Mouse (Mus musculus): ENCODE measurements at regions not wholly inside any gene's neighbourhood (a gene's known extent, or its start where the extent isn't known, plus 50 kb on each side); places are given as distances from the start of the nearest gene placed in this dataset.
"Not testable (repeated sequence)": the region's sequence is repeated elsewhere in the genome, so short reads cannot be mapped to it uniquely, and the experiment has no call there.

DNA sequence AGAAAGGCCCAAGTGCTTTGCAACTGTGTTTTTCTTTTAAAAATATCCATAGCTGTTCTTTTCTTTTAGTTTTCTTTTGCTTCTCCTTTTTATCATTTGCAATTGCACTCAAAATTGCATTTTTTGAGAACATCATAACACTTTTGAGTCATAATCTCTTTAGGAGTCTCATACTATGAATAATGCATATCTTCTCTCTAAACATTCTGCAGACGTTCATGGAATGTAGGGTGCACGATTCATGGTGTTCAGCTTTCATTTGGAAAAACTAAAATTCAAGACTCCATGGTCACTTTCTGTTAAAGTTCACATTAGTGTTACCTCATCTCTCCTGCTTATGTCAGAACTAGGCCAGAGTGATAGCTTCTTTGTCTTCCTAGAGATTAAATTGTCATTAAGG is 200.8 kb upstream of the Stxbp5 start:
- Histone ChIP-seq H3K4me3 (ENCODE audit: insufficient read depth, poor library complexity, severe bottlenecking) (no peak overlapping the region), H3K27me3 (ENCODE audit: control insufficient read depth, insufficient read depth, insufficient read length) (no peaks in the 10 kb centered on the region), H3K36me3 (ENCODE audit: control insufficient read depth, insufficient read depth) (no peaks in the 10 kb centered on the region), H3ac (ENCODE audit: control insufficient read depth, insufficient read length, low read depth) (no peak overlapping the region), H3K79me3 (ENCODE audit: low read depth) (no peaks in the 10 kb centered on the region), H3K79me2 (ENCODE audit: control insufficient read depth, insufficient read depth) (no peaks in the 10 kb centered on the region)
- TF ChIP-seq CTCF (IDR thresholded peaks at IDR 0.05; ENCODE audit: control insufficient read depth, insufficient read depth, insufficient read length) (no peak), MYOD1 (IDR thresholded peaks at IDR 0.05; ENCODE audit: control insufficient read depth, insufficient read length, low read depth) (no peak), MAX (IDR thresholded peaks at IDR 0.05) (no peak), FOSL1 (IDR thresholded peaks at IDR 0.05; ENCODE audit: insufficient read depth, low read length, poor library complexity, severe bottlenecking) (no peak), MYOG (IDR thresholded peaks at IDR 0.05; ENCODE audit: control insufficient read depth, extremely low read depth, insufficient read length) (no peak), USF1 (IDR thresholded peaks at IDR 0.05; ENCODE audit: low read depth) (no peak), CEBPB (IDR thresholded peaks at IDR 0.05; ENCODE audit: low read depth) (no peak)

DNA sequence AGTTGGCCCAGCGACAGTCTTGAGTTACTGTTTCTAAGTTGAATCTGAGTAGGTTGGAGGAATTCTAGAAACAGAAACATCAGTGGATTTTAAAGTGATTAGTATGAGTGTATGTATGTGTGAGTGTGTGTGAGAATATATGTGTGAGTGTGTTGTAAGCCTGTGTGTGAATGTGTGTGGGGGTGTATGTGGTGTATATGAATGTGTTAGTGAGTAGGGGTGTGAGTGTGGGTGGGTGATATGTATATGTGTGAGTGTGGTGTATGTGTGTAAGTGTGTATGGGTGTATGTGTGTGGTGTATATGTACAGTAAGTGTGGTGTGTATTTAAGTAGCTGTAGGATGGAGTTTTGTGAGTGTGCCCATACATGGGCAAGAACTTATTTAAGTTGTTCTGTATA is 197.6 kb upstream of the Stxbp5 start:
- Histone ChIP-seq H3K4me3 (ENCODE audit: insufficient read depth, poor library complexity, severe bottlenecking) (no peak overlapping the region), H3ac (ENCODE audit: control insufficient read depth, insufficient read length, low read depth) (no peak overlapping the region), H3K36me3 (ENCODE audit: control insufficient read depth, insufficient read depth) (no peaks in the 10 kb centered on the region), H3K79me3 (ENCODE audit: low read depth) (no peaks in the 10 kb centered on the region), H3K79me2 (ENCODE audit: control insufficient read depth, insufficient read depth) (no peaks in the 10 kb centered on the region), H3K27me3 (ENCODE audit: control insufficient read depth, insufficient read depth, insufficient read length) (no peaks in the 10 kb centered on the region)
- TF ChIP-seq CTCF (IDR thresholded peaks at IDR 0.05; ENCODE audit: control insufficient read depth, insufficient read depth, insufficient read length) (no peak), MYOD1 (IDR thresholded peaks at IDR 0.05; ENCODE audit: control insufficient read depth, insufficient read length, low read depth) (no peak), MYOG (IDR thresholded peaks at IDR 0.05; ENCODE audit: control insufficient read depth, extremely low read depth, insufficient read length) (no peak), MAX (IDR thresholded peaks at IDR 0.05) (no peak)

- no peaks in the 10 kb centered on the region for H3K79me2 ChIP-seq (ENCODE audit: control insufficient read depth, insufficient read depth)
- no peaks in the 10 kb centered on the region for H3K79me3 ChIP-seq (ENCODE audit: low read depth)
Measured at GRCm38 (mm10) chr10:10094113-10094512, 193.2 kb upstream of the Stxbp5 start.

DNA sequence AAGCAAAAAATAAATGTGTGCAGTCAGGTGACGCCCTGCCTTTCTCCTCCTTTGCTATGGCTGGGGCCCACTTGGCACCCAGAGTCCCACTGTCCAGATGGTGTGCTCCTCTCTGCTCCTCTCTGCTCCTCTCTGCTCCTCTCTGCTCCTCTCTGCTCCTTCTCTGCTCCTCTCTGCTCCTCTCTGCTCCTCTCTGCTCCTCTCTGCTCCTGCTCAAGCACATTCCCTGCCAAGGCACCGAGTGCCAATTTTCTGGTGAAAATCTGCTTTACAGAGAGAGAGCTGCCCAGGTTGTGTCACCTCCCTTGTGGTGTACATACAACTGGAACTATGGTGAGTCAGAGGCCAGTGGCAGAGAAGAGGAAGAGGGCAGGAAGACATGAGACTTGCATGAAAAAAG is 192.8 kb upstream of the Stxbp5 start:
- no peak overlapping the region for H3ac ChIP-seq (ENCODE audit: control insufficient read depth, insufficient read length, low read depth)
- H3K4me3 ChIP-seq (ENCODE audit: insufficient read depth, poor library complexity, severe bottlenecking) = no peak overlapping the region
- TF ChIP-seq MAX (IDR thresholded peaks at IDR 0.05) (no peak), CTCF (IDR thresholded peaks at IDR 0.05; ENCODE audit: control insufficient read depth, insufficient read depth, insufficient read length) (no peak), FOSL1 (IDR thresholded peaks at IDR 0.05; ENCODE audit: insufficient read depth, low read length, poor library complexity, severe bottlenecking) (no peak), MYOG (IDR thresholded peaks at IDR 0.05; ENCODE audit: control insufficient read depth, extremely low read depth, insufficient read length) (no peak), USF1 (IDR thresholded peaks at IDR 0.05; ENCODE audit: low read depth) (no peak), MYOD1 (IDR thresholded peaks at IDR 0.05; ENCODE audit: control insufficient read depth, insufficient read length, low read depth) (no peak), CEBPB (IDR thresholded peaks at IDR 0.05; ENCODE audit: low read depth) (no peak)

More at GRCm38 (mm10) chr10:10094113-10094512, 193.2 kb upstream of the Stxbp5 start:
- no peak overlapping the region for H3K4me3 ChIP-seq (ENCODE audit: insufficient read depth, poor library complexity, severe bottlenecking)
- H3ac ChIP-seq (ENCODE audit: control insufficient read depth, insufficient read length, low read depth) = no peak overlapping the region
- H3K27me3 ChIP-seq (ENCODE audit: control insufficient read depth, insufficient read depth, insufficient read length) = no peaks in the 10 kb centered on the region
- no peaks in the 10 kb centered on the region for H3K36me3 ChIP-seq (ENCODE audit: control insufficient read depth, insufficient read depth)
- TF ChIP-seq CEBPB (IDR thresholded peaks at IDR 0.05; ENCODE audit: low read depth) = no peak
- TF ChIP-seq MAX (IDR thresholded peaks at IDR 0.05) = no peak
- TF ChIP-seq USF1 (IDR thresholded peaks at IDR 0.05; ENCODE audit: low read depth) = no peak
- no peak for TF ChIP-seq MYOD1 (IDR thresholded peaks at IDR 0.05; ENCODE audit: control insufficient read depth, insufficient read length, low read depth)
- no peak for TF ChIP-seq CTCF (IDR thresholded peaks at IDR 0.05; ENCODE audit: control insufficient read depth, insufficient read depth, insufficient read length)
- TF ChIP-seq MYOG (IDR thresholded peaks at IDR 0.05; ENCODE audit: control insufficient read depth, extremely low read depth, insufficient read length) = no peak
- TF ChIP-seq FOSL1 (IDR thresholded peaks at IDR 0.05; ENCODE audit: insufficient read depth, low read length, poor library complexity, severe bottlenecking) = no peak

DNA sequence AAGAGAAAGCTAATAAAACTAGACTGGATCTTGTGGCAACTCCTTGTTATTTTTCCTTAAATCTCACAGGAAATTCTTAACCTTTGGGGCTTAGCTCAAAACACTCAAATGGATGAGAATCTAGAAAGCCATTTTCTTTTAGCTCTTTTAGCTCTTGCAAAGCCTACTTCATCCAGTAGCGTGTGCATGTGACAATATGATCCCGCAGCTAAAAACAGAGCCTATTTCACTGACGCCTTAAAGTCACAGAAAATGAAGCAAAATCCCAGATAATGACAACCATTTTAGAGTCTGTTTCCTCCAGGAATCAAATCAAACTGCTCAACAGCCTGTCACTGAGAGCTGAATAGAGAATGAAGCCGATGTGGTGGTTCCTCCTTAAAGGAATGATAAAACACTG is 185.1 kb upstream of the Stxbp5 start:
- no peak overlapping the region for H3K4me3 ChIP-seq (ENCODE audit: insufficient read depth, poor library complexity, severe bottlenecking)
- no peaks in the 10 kb centered on the region for H3K79me3 ChIP-seq (ENCODE audit: low read depth)
- H3ac ChIP-seq (ENCODE audit: control insufficient read depth, insufficient read length, low read depth) = no peak overlapping the region
- no peaks in the 10 kb centered on the region for H3K27me3 ChIP-seq (ENCODE audit: control insufficient read depth, insufficient read depth, insufficient read length)
- H3K79me2 ChIP-seq (ENCODE audit: control insufficient read depth, insufficient read depth) = no peaks in the 10 kb centered on the region
- TF ChIP-seq MYOG (IDR thresholded peaks at IDR 0.05; ENCODE audit: control insufficient read depth, extremely low read depth, insufficient read length) (no peak), CEBPB (IDR thresholded peaks at IDR 0.05; ENCODE audit: low read depth) (no peak), USF1 (IDR thresholded peaks at IDR 0.05; ENCODE audit: low read depth) (no peak), MYOD1 (IDR thresholded peaks at IDR 0.05; ENCODE audit: control insufficient read depth, insufficient read length, low read depth) (no peak), FOSL1 (IDR thresholded peaks at IDR 0.05; ENCODE audit: insufficient read depth, low read length, poor library complexity, severe bottlenecking) (no peak), CTCF (IDR thresholded peaks at IDR 0.05; ENCODE audit: control insufficient read depth, insufficient read depth, insufficient read length) (no peak), MAX (IDR thresholded peaks at IDR 0.05) (no peak)
- H3K36me3 ChIP-seq (ENCODE audit: control insufficient read depth, insufficient read depth) = no peaks in the 10 kb centered on the region

More for the DNA sequence above, 192.8 kb upstream of the Stxbp5 start:
- H3K79me3 ChIP-seq (ENCODE audit: low read depth) = no peaks in the 10 kb centered on the region
- H3K79me2 ChIP-seq (ENCODE audit: control insufficient read depth, insufficient read depth) = no peaks in the 10 kb centered on the region
- no peaks in the 10 kb centered on the region for H3K27me3 ChIP-seq (ENCODE audit: control insufficient read depth, insufficient read depth, insufficient read length)
- H3K36me3 ChIP-seq (ENCODE audit: control insufficient read depth, insufficient read depth) = no peaks in the 10 kb centered on the region

GRCm38 (mm10) chr10:10070146-10070545 is 169.3 kb upstream of the Stxbp5 start:
- Histone ChIP-seq H3K79me3 (ENCODE audit: low read depth) (no peaks in the 10 kb centered on the region), H3ac (ENCODE audit: control insufficient read depth, insufficient read length, low read depth) (no peak overlapping the region), H3K79me2 (ENCODE audit: control insufficient read depth, insufficient read depth) (no peaks in the 10 kb centered on the region), H3K36me3 (ENCODE audit: control insufficient read depth, insufficient read depth) (no peaks in the 10 kb centered on the region), H3K27me3 (ENCODE audit: control insufficient read depth, insufficient read depth, insufficient read length) (no peaks in the 10 kb centered on the region), H3K4me3 (ENCODE audit: insufficient read depth, poor library complexity, severe bottlenecking) (no peak overlapping the region)
- no peak for TF ChIP-seq MYOD1 (IDR thresholded peaks at IDR 0.05; ENCODE audit: control insufficient read depth, insufficient read length, low read depth)
- TF ChIP-seq CEBPB (IDR thresholded peaks at IDR 0.05; ENCODE audit: low read depth) = no peak
- TF ChIP-seq FOSL1 (IDR thresholded peaks at IDR 0.05; ENCODE audit: insufficient read depth, low read length, poor library complexity, severe bottlenecking) = no peak
- TF ChIP-seq CTCF (IDR thresholded peaks at IDR 0.05; ENCODE audit: control insufficient read depth, insufficient read depth, insufficient read length) = no peak
- no peak for TF ChIP-seq MAX (IDR thresholded peaks at IDR 0.05)
- TF ChIP-seq MYOG (IDR thresholded peaks at IDR 0.05; ENCODE audit: control insufficient read depth, extremely low read depth, insufficient read length) = no peak
- no peak for TF ChIP-seq USF1 (IDR thresholded peaks at IDR 0.05; ENCODE audit: low read depth)

DNA sequence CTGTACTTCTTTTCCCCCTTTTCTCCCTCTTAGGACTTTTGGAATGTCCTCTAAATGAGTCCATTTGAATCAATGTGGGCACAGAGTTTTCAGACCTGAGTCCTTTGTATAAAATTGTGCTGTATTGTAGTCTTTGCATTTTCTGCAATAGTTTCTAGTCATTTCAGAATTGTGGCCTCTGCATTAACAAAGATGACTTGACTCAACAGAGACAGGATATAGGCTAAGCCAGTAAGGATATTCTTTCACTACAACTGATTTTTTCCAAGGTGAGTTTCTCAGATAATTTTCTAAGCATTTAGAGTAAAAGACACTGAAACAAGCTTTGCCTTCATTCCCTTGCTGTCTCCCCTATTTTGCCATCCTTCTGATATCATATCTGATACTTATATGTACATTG is 168.8 kb upstream of the Stxbp5 start:
- H3K79me2 ChIP-seq (ENCODE audit: control insufficient read depth, insufficient read depth); H3K4me3 ChIP-seq (ENCODE audit: insufficient read depth, poor library complexity, severe bottlenecking); H3K27me3 ChIP-seq (ENCODE audit: control insufficient read depth, insufficient read depth, insufficient read length); H3ac ChIP-seq (ENCODE audit: control insufficient read depth, insufficient read length, low read depth); H3K36me3 ChIP-seq (ENCODE audit: control insufficient read depth, insufficient read depth); H3K79me3 ChIP-seq (ENCODE audit: low read depth): not testable (repeated sequence)
